Mouse (Mus musculus): ENCODE measurements around the gene Gse1.

Gse1 gene

GRCm38 (mm10) chr8:120243916-120244451, 15.7 kb downstream of the Gse1 start:
- DNase-seq, result no peak

GRCm38 (mm10) chr8:120244553-120244952, 16.3 kb downstream of the Gse1 start:
- peak in 1 of 2 experiments; percentile 17 for DNase-seq

GRCm38 (mm10) chr8:120247618-120248017, 19.4 kb downstream of the Gse1 start:
- no peak for DNase-seq

- DNase-seq, result no peak
Measured at GRCm38 (mm10) chr8:120248031-120248430, 19.8 kb downstream of the Gse1 start.

- no peak for DNase-seq
Measured at GRCm38 (mm10) chr8:120248451-120248850, 20.2 kb downstream of the Gse1 start.

- DNase-seq, result no peak
Measured at GRCm38 (mm10) chr8:120249800-120250336, 21.6 kb downstream of the Gse1 start.

GRCm38 (mm10) chr8:120250750-120251410, 22.6 kb downstream of the Gse1 start:
- peak in 1 of 2 experiments; percentile 16 for DNase-seq

GRCm38 (mm10) chr8:120251411-120252035, 23.3 kb downstream of the Gse1 start:
- DNase-seq, result peak; percentile 42 to 54

- DNase-seq, result peak in 1 of 2 experiments; percentile 12
Measured at GRCm38 (mm10) chr8:120253626-120254025, 25.4 kb downstream of the Gse1 start.

GRCm38 (mm10) chr8:120255406-120255987, 27.2 kb downstream of the Gse1 start:
- DNase-seq, result no peak

GRCm38 (mm10) chr8:120256958-120257357, 28.7 kb downstream of the Gse1 start:
- peak in 1 of 2 experiments; percentile 27 for DNase-seq

- no peak for DNase-seq
Measured at GRCm38 (mm10) chr8:120259206-120259605, 30.9 kb downstream of the Gse1 start.

GRCm38 (mm10) chr8:120260677-120261076, 32.4 kb downstream of the Gse1 start:
- DNase-seq, result no peak

GRCm38 (mm10) chr8:120261338-120262120, 33.3 kb downstream of the Gse1 start:
- DNase-seq, result peak; percentile 66 to 74

GRCm38 (mm10) chr8:120263879-120264278, 35.6 kb downstream of the Gse1 start:
- DNase-seq, result no peak

- DNase-seq, result no peak
Measured at GRCm38 (mm10) chr8:120264388-120264943, 36.2 kb downstream of the Gse1 start.

GRCm38 (mm10) chr8:120264944-120265453, 36.7 kb downstream of the Gse1 start:
- DNase-seq, result peak; percentile 82 to 87

GRCm38 (mm10) chr8:120265471-120265870, 37.2 kb downstream of the Gse1 start:
- DNase-seq, result peak; percentile 89 to 92

GRCm38 (mm10) chr8:120268541-120268980, 40.3 kb downstream of the Gse1 start:
- DNase-seq, result peak; percentile 29 to 57

GRCm38 (mm10) chr8:120270449-120270848, 42.2 kb downstream of the Gse1 start:
- peak; percentile 36 to 59 for DNase-seq

- peak in 1 of 2 experiments; percentile 16 for DNase-seq
Measured at GRCm38 (mm10) chr8:120273430-120273829, 45.2 kb downstream of the Gse1 start.

Measured in kidney, postnatal 4 days (tissue).